Mouse (Mus musculus): ENCODE data around the gene Kpna1. TPM values are rescaled to one million over a fixed set of nuclear protein-coding genes. Genes with fewer than 3 reads are reported as not detected.
"Not testable (repeated sequence)": the region's sequence is repeated elsewhere in the genome, so short reads cannot be mapped to it uniquely, and the experiment has no call there.

The Kpna1 gene
- polyA plus RNA-seq, 1 experiment = 26.4 TPM

GRCm38 (mm10) chr16:35952628-35953130, 25.9 kb upstream of the Kpna1 start:
- no peak for TF ChIP-seq POLR2A (IDR thresholded peaks at IDR 0.05; ENCODE audit: borderline replicate concordance, low read depth, low read length)
- no peak for TF ChIP-seq CTCF (IDR thresholded peaks at IDR 0.05; ENCODE audit: low read depth, low read length)
- H3K27ac ChIP-seq (ENCODE audit: insufficient read depth, low read depth, low read length) = no peak overlapping the region

GRCm38 (mm10) chr16:35965991-35966390, 12.6 kb upstream of the Kpna1 start:
- H3K4me1 ChIP-seq (ENCODE audit: control insufficient read depth, insufficient read depth, low read length); H3K27ac ChIP-seq (ENCODE audit: insufficient read depth, low read depth, low read length): not testable (repeated sequence)

More at GRCm38 (mm10) chr16:35952628-35953130, 25.9 kb upstream of the Kpna1 start:
- no peak overlapping the region for H3K4me3 ChIP-seq (ENCODE audit: insufficient read depth, low read length)
- H3K4me1 ChIP-seq (ENCODE audit: control insufficient read depth, insufficient read depth, low read length) = no peaks in the 10 kb centered on the region

GRCm38 (mm10) chr16:35966411-35967115, 12.0 kb upstream of the Kpna1 start:
- Histone ChIP-seq H3K27ac (ENCODE audit: insufficient read depth, low read depth, low read length) (no peak overlapping the region), H3K4me1 (ENCODE audit: control insufficient read depth, insufficient read depth, low read length) (no peaks in the 10 kb centered on the region), H3K4me3 (ENCODE audit: insufficient read depth, low read length) (no peak overlapping the region)
- TF ChIP-seq POLR2A (IDR thresholded peaks at IDR 0.05; ENCODE audit: borderline replicate concordance, low read depth, low read length) (no peak), CTCF (IDR thresholded peaks at IDR 0.05; ENCODE audit: low read depth, low read length) (no peak)

More at GRCm38 (mm10) chr16:35965991-35966390, 12.6 kb upstream of the Kpna1 start:
- not testable (repeated sequence) for H3K4me3 ChIP-seq (ENCODE audit: insufficient read depth, low read length)

- no peaks in the 10 kb centered on the region for H3K4me1 ChIP-seq (ENCODE audit: control insufficient read depth, insufficient read depth, low read length)
- TF ChIP-seq POLR2A (IDR thresholded peaks at IDR 0.05; ENCODE audit: borderline replicate concordance, low read depth, low read length) (no peak), CTCF (IDR thresholded peaks at IDR 0.05; ENCODE audit: low read depth, low read length) (no peak)
- no peak overlapping the region for H3K4me3 ChIP-seq (ENCODE audit: insufficient read depth, low read length)
- H3K27ac ChIP-seq (ENCODE audit: insufficient read depth, low read depth, low read length) = no peak overlapping the region
Observed at GRCm38 (mm10) chr16:35967319-35967718, 11.2 kb upstream of the Kpna1 start.

GRCm38 (mm10) chr16:35968149-35968548, 10.4 kb upstream of the Kpna1 start:
- no peaks in the 10 kb centered on the region for H3K4me1 ChIP-seq (ENCODE audit: control insufficient read depth, insufficient read depth, low read length)
- H3K4me3 ChIP-seq (ENCODE audit: insufficient read depth, low read length) = no peak overlapping the region
- no peak for TF ChIP-seq CTCF (IDR thresholded peaks at IDR 0.05; ENCODE audit: low read depth, low read length)
- TF ChIP-seq POLR2A (IDR thresholded peaks at IDR 0.05; ENCODE audit: borderline replicate concordance, low read depth, low read length) = no peak
- H3K27ac ChIP-seq (ENCODE audit: insufficient read depth, low read depth, low read length) = no peak overlapping the region

- no peak overlapping the region for H3K27ac ChIP-seq (ENCODE audit: insufficient read depth, low read depth, low read length)
- no peaks in the 10 kb centered on the region for H3K4me1 ChIP-seq (ENCODE audit: control insufficient read depth, insufficient read depth, low read length)
- TF ChIP-seq CTCF (IDR thresholded peaks at IDR 0.05; ENCODE audit: low read depth, low read length) = no peak
- no peak for TF ChIP-seq POLR2A (IDR thresholded peaks at IDR 0.05; ENCODE audit: borderline replicate concordance, low read depth, low read length)
- no peak overlapping the region for H3K4me3 ChIP-seq (ENCODE audit: insufficient read depth, low read length)
Observed at GRCm38 (mm10) chr16:35974021-35974420, 4.5 kb upstream of the Kpna1 start.

- Histone ChIP-seq H3K4me3 (ENCODE audit: insufficient read depth, low read length) (no peak overlapping the region), H3K27ac (ENCODE audit: insufficient read depth, low read depth, low read length) (no peak overlapping the region), H3K4me1 (ENCODE audit: control insufficient read depth, insufficient read depth, low read length) (peaks cover 9% of the 10 kb centered on the region)
- no peak for TF ChIP-seq CTCF (IDR thresholded peaks at IDR 0.05; ENCODE audit: low read depth, low read length)
- TF ChIP-seq POLR2A (IDR thresholded peaks at IDR 0.05; ENCODE audit: borderline replicate concordance, low read depth, low read length) = no peak
Observed at GRCm38 (mm10) chr16:35981363-35981821, 2.8 kb downstream of the Kpna1 start.

- H3K4me1 ChIP-seq (ENCODE audit: control insufficient read depth, insufficient read depth, low read length) = peaks cover 12% of the 10 kb centered on the region
- peak overlapping the region; percentile 73 for H3K4me3 ChIP-seq (ENCODE audit: insufficient read depth, low read length)
- TF ChIP-seq POLR2A (IDR thresholded peaks at IDR 0.05; ENCODE audit: borderline replicate concordance, low read depth, low read length) (no peak), CTCF (IDR thresholded peaks at IDR 0.05; ENCODE audit: low read depth, low read length) (no peak)
- H3K27ac ChIP-seq (ENCODE audit: insufficient read depth, low read depth, low read length) = peak overlapping the region; percentile 33; the same call in 1 of the 2 replicates
Observed at GRCm38 (mm10) chr16:35982506-35982901, 4.0 kb downstream of the Kpna1 start.

- peak overlapping the region; percentile 73 for H3K4me3 ChIP-seq (ENCODE audit: insufficient read depth, low read length)
- H3K27ac ChIP-seq (ENCODE audit: insufficient read depth, low read depth, low read length) = peak overlapping the region; percentile 76
- TF ChIP-seq POLR2A (IDR thresholded peaks at IDR 0.05; ENCODE audit: borderline replicate concordance, low read depth, low read length) (no peak), CTCF (IDR thresholded peaks at IDR 0.05; ENCODE audit: low read depth, low read length) (no peak)
Observed at GRCm38 (mm10) chr16:35982902-35983516, 4.5 kb downstream of the Kpna1 start.

GRCm38 (mm10) chr16:35983517-35984101, 5.1 kb downstream of the Kpna1 start:
- TF ChIP-seq CTCF (IDR thresholded peaks at IDR 0.05; ENCODE audit: low read depth, low read length) (no peak), POLR2A (IDR thresholded peaks at IDR 0.05; ENCODE audit: borderline replicate concordance, low read depth, low read length) (no peak)
- Histone ChIP-seq H3K4me3 (ENCODE audit: insufficient read depth, low read length) (peak overlapping the region; percentile 73), H3K4me1 (ENCODE audit: control insufficient read depth, insufficient read depth, low read length) (peaks cover 17% of the 10 kb centered on the region), H3K27ac (ENCODE audit: insufficient read depth, low read depth, low read length) (peak overlapping the region; percentile 76)

More at GRCm38 (mm10) chr16:35982902-35983516, 4.5 kb downstream of the Kpna1 start:
- H3K4me1 ChIP-seq (ENCODE audit: control insufficient read depth, insufficient read depth, low read length) = peaks cover 14% of the 10 kb centered on the region

Data from bone marrow macrophage, adult 2 months (primary cell).